Mouse (Mus musculus): ENCODE measurements at regions not wholly inside any gene's neighbourhood (a gene's known extent, or its start where the extent isn't known, plus 50 kb on each side); places are given as distances from the start of the nearest gene placed in this dataset.

DNA sequence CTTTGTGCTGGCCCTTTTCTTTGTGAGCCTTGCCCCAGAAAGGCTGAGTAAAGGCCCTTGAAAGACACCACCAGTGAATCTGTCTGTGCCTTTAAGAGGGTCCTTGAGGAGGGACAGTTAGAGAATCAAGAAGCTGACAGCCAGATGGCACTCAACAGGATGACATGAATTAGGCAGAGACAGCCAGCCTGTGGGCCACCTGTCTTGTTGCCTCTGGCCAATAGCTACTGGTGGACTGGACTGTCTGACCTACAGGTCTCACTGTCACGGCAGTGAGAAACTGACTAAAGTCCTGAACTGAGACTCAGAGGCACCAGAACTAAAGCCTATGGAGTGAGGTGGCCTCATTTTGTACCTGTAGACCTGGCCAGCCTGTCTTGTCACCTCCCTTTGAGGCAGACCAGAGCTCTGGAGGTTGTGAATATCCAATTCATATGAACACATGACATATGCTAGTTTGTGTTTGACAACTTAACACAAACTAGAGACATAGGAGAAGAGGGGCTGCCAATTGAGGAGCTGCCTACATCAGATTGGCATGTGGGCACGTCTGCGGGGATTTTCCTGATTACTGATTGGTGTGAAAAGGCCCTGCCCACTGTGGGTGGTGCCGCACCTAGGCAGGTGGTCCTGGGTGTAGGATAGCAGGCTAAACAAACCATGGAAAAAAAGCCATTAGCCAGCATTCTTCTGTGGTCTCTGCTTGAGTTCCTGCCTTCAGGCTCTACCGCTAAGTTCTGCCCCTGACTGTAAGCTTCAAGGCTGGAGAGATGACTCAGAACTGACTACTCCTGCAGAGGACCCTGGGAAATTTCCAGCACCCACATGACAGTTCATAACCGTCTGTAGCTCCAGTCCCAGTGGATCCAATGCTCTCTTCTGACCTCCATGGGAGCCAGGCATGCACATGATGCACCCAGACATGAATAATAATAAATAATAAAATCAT lies 100.1 kb upstream of the Bod1 start:
- no peak overlapping the region for H3K4me2 ChIP-seq (ENCODE audit: low read depth, low read length)
- ATAC-seq (ENCODE audit: insufficient read depth, low FRiP score), result no peak
- 86% methylated on average over 6 of the region's 6 CpGs for WGBS
- no peak overlapping the region for H3K4me3 ChIP-seq (replicated peaks; ENCODE audit: low read length)
- H3K4me1 ChIP-seq (ENCODE audit: control insufficient read depth, insufficient read depth, low read length), result peaks cover 4% of the 10 kb centered on the region; the same call in 1 of the 2 replicates
- no peaks in the 10 kb centered on the region for H3K27me3 ChIP-seq (ENCODE audit: control insufficient read depth, insufficient read depth, low read length)
- H3K9me3 ChIP-seq (replicated peaks; ENCODE audit: control insufficient read depth, low read length), result no peaks in the 10 kb centered on the region
- no peak overlapping the region for H3K9ac ChIP-seq (ENCODE audit: low read length)
- H3K27ac ChIP-seq (ENCODE audit: low read length), result no peak overlapping the region
- no peaks in the 10 kb centered on the region for H3K36me3 ChIP-seq (ENCODE audit: control insufficient read depth, insufficient read depth, low read length)

DNA sequence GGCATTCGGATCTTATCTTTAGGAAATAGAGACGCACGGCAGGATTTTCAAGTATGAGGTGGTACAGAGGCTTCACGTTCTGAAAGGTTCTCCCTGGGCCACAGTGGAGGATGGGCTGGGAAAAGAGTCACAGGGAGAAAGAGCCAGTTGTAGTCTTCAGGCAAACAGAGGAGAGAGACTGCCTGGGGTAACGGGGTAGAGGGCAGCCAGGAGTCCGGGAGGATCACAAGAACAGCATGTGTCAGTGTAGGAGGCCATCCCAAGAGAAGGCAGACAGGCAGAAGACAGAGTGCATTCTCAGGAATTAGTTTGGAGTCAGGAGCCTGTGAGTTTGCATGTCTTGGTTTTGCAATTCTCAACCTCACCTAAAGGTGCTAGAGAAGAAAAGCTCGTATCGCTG lies 94.5 kb upstream of the Cpeb4 start:
- ATAC-seq (ENCODE audit: insufficient read depth, low FRiP score), result no peak
- Histone ChIP-seq H3K27ac (ENCODE audit: low read length) (no peak overlapping the region), H3K4me3 (replicated peaks; ENCODE audit: low read length) (no peak overlapping the region), H3K4me2 (ENCODE audit: low read depth, low read length) (no peak overlapping the region), H3K9me3 (replicated peaks; ENCODE audit: control insufficient read depth, low read length) (no peaks in the 10 kb centered on the region), H3K4me1 (ENCODE audit: control insufficient read depth, insufficient read depth, low read length) (no peaks in the 10 kb centered on the region), H3K36me3 (ENCODE audit: control insufficient read depth, insufficient read depth, low read length) (no peaks in the 10 kb centered on the region), H3K27me3 (ENCODE audit: control insufficient read depth, insufficient read depth, low read length) (no peaks in the 10 kb centered on the region), H3K9ac (ENCODE audit: low read length) (no peak overlapping the region)
- 68% methylated on average over 8 of the region's 8 CpGs for WGBS

DNA sequence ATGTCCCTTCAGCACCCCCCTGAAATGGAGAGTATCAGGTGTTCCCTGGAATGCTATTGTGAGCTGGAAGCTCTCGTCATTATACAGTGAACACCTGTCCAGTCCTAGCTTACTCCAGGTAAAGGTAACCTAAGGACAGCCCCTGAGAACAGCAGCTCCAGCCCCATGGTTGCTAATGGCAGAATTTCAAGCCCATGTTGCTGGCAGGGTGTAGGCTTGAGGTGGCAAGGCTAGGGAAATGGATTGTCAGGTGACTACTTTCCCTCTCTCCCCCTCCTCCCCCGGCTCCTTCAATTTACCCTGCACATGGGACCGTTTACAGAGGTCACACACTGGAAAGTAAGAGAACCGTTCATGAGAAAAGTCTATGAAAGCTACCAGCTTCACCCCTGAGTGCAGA lies 93.2 kb upstream of the Cpeb4 start:
- WGBS, result 59% methylated on average over 4 of the region's 4 CpGs
- Histone ChIP-seq H3K9me3 (replicated peaks; ENCODE audit: control insufficient read depth, low read length) (peaks cover 7% of the 10 kb centered on the region; the same call in 1 of the 2 replicates), H3K27me3 (ENCODE audit: control insufficient read depth, insufficient read depth, low read length) (no peaks in the 10 kb centered on the region), H3K4me1 (ENCODE audit: control insufficient read depth, insufficient read depth, low read length) (no peaks in the 10 kb centered on the region), H3K4me2 (ENCODE audit: low read depth, low read length) (no peak overlapping the region), H3K9ac (ENCODE audit: low read length) (no peak overlapping the region), H3K4me3 (replicated peaks; ENCODE audit: low read length) (no peak overlapping the region), H3K27ac (ENCODE audit: low read length) (no peak overlapping the region), H3K36me3 (ENCODE audit: control insufficient read depth, insufficient read depth, low read length) (no peaks in the 10 kb centered on the region)
- ATAC-seq (ENCODE audit: insufficient read depth, low FRiP score), result no peak; the same call in 1 of the 2 replicates

DNA sequence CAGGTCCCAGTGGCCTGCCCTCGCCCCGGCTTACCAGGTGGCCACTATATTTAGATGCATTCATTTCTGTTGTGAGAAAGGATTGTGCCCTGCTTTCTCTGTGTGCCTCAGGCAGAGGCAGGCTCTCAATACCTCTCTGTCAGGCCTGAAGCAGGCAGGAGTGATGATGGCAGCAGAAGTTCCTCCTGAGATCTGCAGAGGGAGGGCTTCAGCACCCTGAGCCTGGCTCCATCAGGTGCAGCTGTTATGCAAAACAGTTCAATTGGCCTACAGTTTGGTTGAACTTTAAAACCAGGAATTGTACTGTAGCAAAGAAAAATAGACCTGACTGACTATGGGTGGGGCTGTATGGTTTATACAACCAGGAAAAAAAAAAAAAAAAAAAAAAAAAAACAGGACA lies 92.7 kb upstream of the Cpeb4 start:
- no peaks in the 10 kb centered on the region for H3K36me3 ChIP-seq (ENCODE audit: control insufficient read depth, insufficient read depth, low read length)
- no peaks in the 10 kb centered on the region for H3K4me1 ChIP-seq (ENCODE audit: control insufficient read depth, insufficient read depth, low read length)
- H3K9ac ChIP-seq (ENCODE audit: low read length), result no peak overlapping the region
- no peak overlapping the region for H3K27ac ChIP-seq (ENCODE audit: low read length)
- H3K27me3 ChIP-seq (ENCODE audit: control insufficient read depth, insufficient read depth, low read length), result no peaks in the 10 kb centered on the region
- 87% methylated on average over 2 of the region's 2 CpGs for WGBS
- no peak for ATAC-seq (ENCODE audit: insufficient read depth, low FRiP score)
- H3K4me3 ChIP-seq (replicated peaks; ENCODE audit: low read length), result no peak overlapping the region
- H3K9me3 ChIP-seq (replicated peaks; ENCODE audit: control insufficient read depth, low read length), result peaks cover 7% of the 10 kb centered on the region; the same call in 1 of the 2 replicates
- H3K4me2 ChIP-seq (ENCODE audit: low read depth, low read length), result no peak overlapping the region

DNA sequence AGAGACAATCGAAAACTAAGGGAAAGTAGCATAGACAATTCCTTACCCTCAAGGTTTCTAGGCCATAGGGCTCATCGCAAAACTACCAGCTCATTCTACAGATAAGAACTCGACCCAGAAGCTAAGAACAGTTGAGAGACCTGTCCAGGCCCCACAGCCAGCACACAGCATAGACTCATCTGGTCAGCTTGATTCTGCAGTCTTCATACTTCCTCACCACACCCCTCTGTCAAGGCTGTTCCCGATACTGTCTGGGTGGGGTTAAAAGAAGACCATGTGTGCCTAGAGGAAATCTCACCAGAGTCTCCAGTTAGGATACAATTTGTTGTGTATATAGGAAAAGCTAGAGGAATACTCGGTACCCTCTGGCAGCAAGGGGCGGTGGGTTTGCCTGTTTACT lies 91.0 kb upstream of the Cpeb4 start:
- Histone ChIP-seq H3K36me3 (ENCODE audit: control insufficient read depth, insufficient read depth, low read length) (no peaks in the 10 kb centered on the region), H3K9ac (ENCODE audit: low read length) (no peak overlapping the region), H3K27me3 (ENCODE audit: control insufficient read depth, insufficient read depth, low read length) (no peaks in the 10 kb centered on the region), H3K9me3 (replicated peaks; ENCODE audit: control insufficient read depth, low read length) (peaks cover 7% of the 10 kb centered on the region; the same call in 1 of the 2 replicates), H3K27ac (ENCODE audit: low read length) (no peak overlapping the region), H3K4me2 (ENCODE audit: low read depth, low read length) (no peak overlapping the region), H3K4me3 (replicated peaks; ENCODE audit: low read length) (no peak overlapping the region), H3K4me1 (ENCODE audit: control insufficient read depth, insufficient read depth, low read length) (no peaks in the 10 kb centered on the region)
- WGBS, result 78% methylated on average over 6 of the region's 6 CpGs
- peak; percentile 64; the same call in 1 of the 2 replicates for ATAC-seq (ENCODE audit: insufficient read depth, low FRiP score)

DNA sequence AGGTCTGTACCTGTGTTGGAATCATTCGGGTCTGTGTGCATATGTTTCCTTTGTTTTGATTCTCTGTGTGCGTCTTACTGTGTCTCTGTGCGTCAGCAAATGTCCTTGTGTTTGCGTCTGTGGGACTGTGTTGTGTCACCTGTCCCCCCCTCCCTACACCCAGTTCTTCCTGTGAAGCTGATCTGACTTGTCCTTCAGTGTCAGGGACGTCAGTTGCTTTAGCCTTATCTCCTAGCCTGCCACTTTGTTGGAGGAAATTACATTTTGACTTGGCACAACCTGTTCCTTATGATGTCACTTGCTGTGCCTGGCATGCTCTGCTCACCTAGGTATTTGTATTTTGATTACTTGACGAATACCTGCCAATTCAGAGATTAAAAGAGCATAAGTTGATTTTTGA lies 90.4 kb upstream of the Cpeb4 start:
- H3K9me3 ChIP-seq (replicated peaks; ENCODE audit: control insufficient read depth, low read length), result peaks cover 7% of the 10 kb centered on the region; the same call in 1 of the 2 replicates
- H3K27ac ChIP-seq (ENCODE audit: low read length), result no peak overlapping the region
- no peaks in the 10 kb centered on the region for H3K4me1 ChIP-seq (ENCODE audit: control insufficient read depth, insufficient read depth, low read length)
- whole genome bisulfite sequencing, result 77% methylated on average over 6 of the region's 6 CpGs
- no peak overlapping the region for H3K4me2 ChIP-seq (ENCODE audit: low read depth, low read length)
- no peak overlapping the region for H3K9ac ChIP-seq (ENCODE audit: low read length)
- no peak overlapping the region for H3K4me3 ChIP-seq (replicated peaks; ENCODE audit: low read length)
- H3K27me3 ChIP-seq (ENCODE audit: control insufficient read depth, insufficient read depth, low read length), result no peaks in the 10 kb centered on the region
- no peaks in the 10 kb centered on the region for H3K36me3 ChIP-seq (ENCODE audit: control insufficient read depth, insufficient read depth, low read length)
- ATAC-seq (ENCODE audit: insufficient read depth, low FRiP score), result no peak

DNA sequence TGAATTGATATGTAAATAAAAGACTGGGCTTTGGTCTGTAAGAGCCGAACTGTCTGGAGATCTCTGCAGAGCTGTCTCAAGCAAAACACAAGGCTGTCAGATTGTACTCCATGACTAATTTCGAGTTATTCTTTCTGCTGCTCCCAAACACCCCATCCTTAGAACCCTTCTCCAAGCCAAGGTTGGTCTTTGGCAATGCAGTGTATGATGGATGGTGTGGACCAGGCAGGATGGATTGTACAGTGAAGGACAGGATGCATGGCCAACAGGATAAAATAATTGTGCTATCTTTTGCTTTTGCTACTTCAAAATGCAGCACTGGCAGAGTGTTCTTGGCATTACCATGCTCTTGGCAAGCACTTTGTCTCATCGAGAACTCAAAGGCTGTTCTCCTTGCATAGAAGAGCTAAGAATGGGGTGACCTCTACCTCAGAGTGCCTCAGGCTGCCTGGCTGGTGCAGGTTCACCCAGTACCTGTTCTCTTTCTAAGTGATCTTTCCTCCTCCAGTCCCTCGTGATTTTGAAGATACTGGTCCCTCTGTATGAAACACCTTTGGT lies 88.4 kb upstream of the Cpeb4 start:
- Histone ChIP-seq H3K36me3 (ENCODE audit: control insufficient read depth, insufficient read depth, low read length) (no peaks in the 10 kb centered on the region), H3K4me1 (ENCODE audit: control insufficient read depth, insufficient read depth, low read length) (no peaks in the 10 kb centered on the region), H3K4me3 (replicated peaks; ENCODE audit: low read length) (no peak overlapping the region), H3K27me3 (ENCODE audit: control insufficient read depth, insufficient read depth, low read length) (no peaks in the 10 kb centered on the region), H3K27ac (ENCODE audit: low read length) (no peak overlapping the region), H3K4me2 (ENCODE audit: low read depth, low read length) (no peak overlapping the region), H3K9ac (ENCODE audit: low read length) (no peak overlapping the region), H3K9me3 (replicated peaks; ENCODE audit: control insufficient read depth, low read length) (peaks cover 7% of the 10 kb centered on the region; the same call in 1 of the 2 replicates)
- 82% methylated on average over 4 of the region's 4 CpGs for WGBS
- ATAC-seq (ENCODE audit: insufficient read depth, low FRiP score), result no peak

DNA sequence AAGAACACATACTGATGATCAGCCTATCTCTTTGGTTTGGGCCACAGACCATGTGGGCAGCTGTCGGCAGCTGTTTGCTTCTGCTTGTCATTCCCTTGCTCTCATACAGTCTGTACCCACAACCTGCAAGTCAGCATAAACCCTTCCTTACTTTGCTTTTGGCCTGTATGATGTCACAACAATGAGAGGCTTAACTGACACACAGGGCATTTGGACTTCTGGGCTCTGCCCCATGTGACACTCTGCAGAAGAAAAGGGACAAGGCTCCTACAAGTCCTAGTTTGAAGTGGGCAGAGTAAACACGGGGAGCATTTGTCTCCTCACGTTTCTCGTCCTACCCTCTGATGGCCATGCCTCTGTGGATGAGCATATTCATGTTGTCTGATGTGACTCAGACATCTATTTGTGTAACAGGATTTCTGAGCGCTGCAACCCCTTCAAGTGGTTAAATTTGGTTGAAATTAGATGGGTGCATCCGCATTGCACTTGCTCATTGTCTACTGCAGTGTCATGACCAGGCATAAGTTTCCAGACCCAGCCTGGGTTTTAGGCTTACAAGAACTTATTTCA lies 87.6 kb upstream of the Cpeb4 start:
- Histone ChIP-seq H3K4me1 (ENCODE audit: control insufficient read depth, insufficient read depth, low read length) (no peaks in the 10 kb centered on the region), H3K9ac (ENCODE audit: low read length) (no peak overlapping the region), H3K36me3 (ENCODE audit: control insufficient read depth, insufficient read depth, low read length) (no peaks in the 10 kb centered on the region), H3K27me3 (ENCODE audit: control insufficient read depth, insufficient read depth, low read length) (no peaks in the 10 kb centered on the region), H3K4me3 (replicated peaks; ENCODE audit: low read length) (no peak overlapping the region), H3K9me3 (replicated peaks; ENCODE audit: control insufficient read depth, low read length) (peaks cover 7% of the 10 kb centered on the region; the same call in 1 of the 2 replicates), H3K27ac (ENCODE audit: low read length) (no peak overlapping the region), H3K4me2 (ENCODE audit: low read depth, low read length) (no peak overlapping the region)
- 82% methylated on average over 6 of the region's 6 CpGs for WGBS
- no peak for ATAC-seq (ENCODE audit: insufficient read depth, low FRiP score)

DNA sequence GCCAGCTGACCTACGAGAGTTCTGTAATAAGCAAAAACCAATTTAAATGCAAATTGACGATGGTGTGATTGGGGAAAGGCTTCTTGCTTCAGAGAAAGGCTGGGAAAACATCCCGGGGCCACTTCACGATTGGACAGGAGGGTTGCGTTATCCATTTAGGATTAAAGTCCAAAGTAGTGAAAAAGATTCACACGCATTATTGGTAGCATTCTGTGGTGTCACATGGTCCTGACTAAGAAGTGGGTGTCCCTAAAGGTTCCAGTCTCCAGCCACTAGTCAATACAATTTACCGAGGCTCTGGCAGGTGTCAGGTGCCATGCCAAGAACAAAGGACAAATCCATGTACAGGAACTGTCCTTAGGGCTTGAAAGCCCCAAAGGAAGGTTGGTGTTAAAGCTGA lies 86.9 kb upstream of the Cpeb4 start:
- Histone ChIP-seq H3K4me3 (replicated peaks; ENCODE audit: low read length) (no peak overlapping the region), H3K9ac (ENCODE audit: low read length) (no peak overlapping the region), H3K9me3 (replicated peaks; ENCODE audit: control insufficient read depth, low read length) (peaks cover 7% of the 10 kb centered on the region; the same call in 1 of the 2 replicates), H3K27ac (ENCODE audit: low read length) (no peak overlapping the region), H3K27me3 (ENCODE audit: control insufficient read depth, insufficient read depth, low read length) (no peaks in the 10 kb centered on the region), H3K4me2 (ENCODE audit: low read depth, low read length) (no peak overlapping the region), H3K36me3 (ENCODE audit: control insufficient read depth, insufficient read depth, low read length) (no peaks in the 10 kb centered on the region), H3K4me1 (ENCODE audit: control insufficient read depth, insufficient read depth, low read length) (no peaks in the 10 kb centered on the region)
- ATAC-seq (ENCODE audit: insufficient read depth, low FRiP score), result no peak
- WGBS, result 76% methylated on average over 7 of the region's 7 CpGs

All from stomach, embryonic 16.5 days (tissue).